Mouse (Mus musculus): ENCODE measurements around the gene Galnt10.

The Galnt10 gene

DNA sequence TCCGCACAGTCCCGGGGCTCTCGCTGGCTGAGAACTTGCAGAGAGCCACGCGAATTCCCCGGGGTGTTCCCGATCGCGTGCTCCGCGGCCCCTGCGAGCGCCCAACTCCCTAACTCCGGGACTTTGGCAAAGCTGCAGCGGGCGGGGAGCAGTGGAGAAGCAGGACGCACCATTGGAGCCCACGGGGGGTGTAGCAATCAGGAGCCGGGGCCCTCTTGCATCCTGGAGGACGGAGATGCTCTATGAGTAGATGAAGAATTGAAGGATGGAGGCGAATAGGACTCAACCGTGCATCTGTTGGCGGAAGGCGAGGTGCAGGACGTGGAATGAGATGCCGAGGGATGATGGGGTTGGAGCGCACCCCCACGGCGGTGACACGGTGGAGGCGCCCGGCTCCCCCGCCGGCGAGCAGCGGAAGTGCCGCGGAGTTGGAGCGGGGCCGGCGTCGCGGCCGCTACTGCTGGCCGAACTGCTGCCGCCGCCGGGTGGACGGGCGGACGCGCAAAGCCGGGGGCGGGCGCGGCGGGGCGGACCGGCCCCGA is at the start of gene Galnt10:
TSS of gene Galnt10 (plus strand) at position 425 of the 542 bp plus-strand sequence.
- DNase-seq (ENCODE audit: low read depth, low spot score) = peak; percentile 85
- Histone ChIP-seq H3K27me3 (ENCODE audit: control insufficient read depth, insufficient read depth, low read length, poor library complexity, severe bottlenecking) (no peaks in the 10 kb centered on the region), H3K36me3 (ENCODE audit: control insufficient read depth, insufficient read depth, low read length, poor library complexity, severe bottlenecking) (no peaks in the 10 kb centered on the region)

GRCm38 (mm10) chr11:57595899-57596298 is 49.3 kb upstream of the Galnt10 start:
- Histone ChIP-seq H3K27me3 (ENCODE audit: control insufficient read depth, insufficient read depth, low read length, poor library complexity, severe bottlenecking) (no peaks in the 10 kb centered on the region), H3K36me3 (ENCODE audit: control insufficient read depth, insufficient read depth, low read length, poor library complexity, severe bottlenecking) (no peaks in the 10 kb centered on the region; the same call in 1 of the 2 replicates)
- DNase-seq (ENCODE audit: low read depth, low spot score) = no peak

GRCm38 (mm10) chr11:57598161-57598560 is 47.1 kb upstream of the Galnt10 start:
- no peak for DNase-seq (ENCODE audit: low read depth, low spot score)
- H3K36me3 ChIP-seq (ENCODE audit: control insufficient read depth, insufficient read depth, low read length, poor library complexity, severe bottlenecking) = no peaks in the 10 kb centered on the region
- no peaks in the 10 kb centered on the region for H3K27me3 ChIP-seq (ENCODE audit: control insufficient read depth, insufficient read depth, low read length, poor library complexity, severe bottlenecking)

DNA sequence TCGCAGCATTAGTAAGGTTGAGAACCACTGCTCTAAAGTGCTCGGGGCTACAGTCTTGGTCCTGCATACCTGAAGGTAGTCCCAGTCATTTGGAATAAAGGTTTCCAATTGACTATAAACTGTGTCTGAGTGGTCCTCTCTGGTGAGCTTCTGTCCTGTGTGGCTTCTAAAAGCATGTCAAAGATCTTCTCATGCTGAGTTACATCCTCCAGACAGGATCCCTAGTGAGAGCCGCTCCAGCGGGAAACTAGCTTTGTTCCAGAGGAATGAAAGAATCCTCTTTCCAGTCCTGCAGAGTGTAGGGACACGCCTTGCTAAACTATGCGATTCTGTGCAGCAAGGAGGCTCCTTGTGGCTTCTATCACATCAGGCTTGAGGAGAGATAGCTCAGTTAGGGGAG is 45.9 kb upstream of the Galnt10 start:
- no peaks in the 10 kb centered on the region for H3K36me3 ChIP-seq (ENCODE audit: control insufficient read depth, insufficient read depth, low read length, poor library complexity, severe bottlenecking)
- DNase-seq (ENCODE audit: low read depth, low spot score) = no peak
- H3K27me3 ChIP-seq (ENCODE audit: control insufficient read depth, insufficient read depth, low read length, poor library complexity, severe bottlenecking) = no peaks in the 10 kb centered on the region

- DNase-seq (ENCODE audit: low read depth, low spot score) = no peak
- H3K36me3 ChIP-seq (ENCODE audit: control insufficient read depth, insufficient read depth, low read length, poor library complexity, severe bottlenecking) = no peaks in the 10 kb centered on the region
- H3K27me3 ChIP-seq (ENCODE audit: control insufficient read depth, insufficient read depth, low read length, poor library complexity, severe bottlenecking) = no peaks in the 10 kb centered on the region
Measured at GRCm38 (mm10) chr11:57600113-57600512, 45.1 kb upstream of the Galnt10 start.

- DNase-seq (ENCODE audit: low read depth, low spot score) = no peak
- H3K27me3 ChIP-seq (ENCODE audit: control insufficient read depth, insufficient read depth, low read length, poor library complexity, severe bottlenecking) = no peaks in the 10 kb centered on the region
- no peaks in the 10 kb centered on the region for H3K36me3 ChIP-seq (ENCODE audit: control insufficient read depth, insufficient read depth, low read length, poor library complexity, severe bottlenecking)
Measured at GRCm38 (mm10) chr11:57600621-57601121, 44.6 kb upstream of the Galnt10 start.

- H3K27me3 ChIP-seq (ENCODE audit: control insufficient read depth, insufficient read depth, low read length, poor library complexity, severe bottlenecking) = no peaks in the 10 kb centered on the region
Measured at GRCm38 (mm10) chr11:57601806-57602455, 43.3 kb upstream of the Galnt10 start.

DNA sequence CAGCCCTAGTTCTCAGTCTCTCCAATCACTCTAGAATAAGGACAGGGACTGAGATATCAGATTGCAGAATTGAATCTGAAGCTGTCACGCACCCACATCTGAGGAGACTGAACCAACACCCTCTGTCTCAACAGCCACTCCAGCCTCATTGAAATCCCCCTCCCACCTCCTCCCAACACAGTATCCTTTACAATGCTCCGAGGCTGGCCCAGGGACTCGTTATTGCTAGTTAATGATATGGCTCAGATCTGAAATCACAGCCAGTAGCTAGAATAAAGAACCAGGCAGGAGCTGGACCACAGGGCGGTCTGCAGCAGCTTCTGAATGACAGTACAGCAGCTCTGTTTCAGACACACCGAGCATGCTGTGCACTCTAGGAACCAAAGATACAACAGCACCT is 40.2 kb upstream of the Galnt10 start:
- no peaks in the 10 kb centered on the region for H3K27me3 ChIP-seq (ENCODE audit: control insufficient read depth, insufficient read depth, low read length, poor library complexity, severe bottlenecking)
- DNase-seq (ENCODE audit: low read depth, low spot score) = no peak
- H3K36me3 ChIP-seq (ENCODE audit: control insufficient read depth, insufficient read depth, low read length, poor library complexity, severe bottlenecking) = no peaks in the 10 kb centered on the region

More at GRCm38 (mm10) chr11:57601806-57602455, 43.3 kb upstream of the Galnt10 start:
- H3K36me3 ChIP-seq (ENCODE audit: control insufficient read depth, insufficient read depth, low read length, poor library complexity, severe bottlenecking) = no peaks in the 10 kb centered on the region
- DNase-seq (ENCODE audit: low read depth, low spot score) = peak; percentile 13

DNA sequence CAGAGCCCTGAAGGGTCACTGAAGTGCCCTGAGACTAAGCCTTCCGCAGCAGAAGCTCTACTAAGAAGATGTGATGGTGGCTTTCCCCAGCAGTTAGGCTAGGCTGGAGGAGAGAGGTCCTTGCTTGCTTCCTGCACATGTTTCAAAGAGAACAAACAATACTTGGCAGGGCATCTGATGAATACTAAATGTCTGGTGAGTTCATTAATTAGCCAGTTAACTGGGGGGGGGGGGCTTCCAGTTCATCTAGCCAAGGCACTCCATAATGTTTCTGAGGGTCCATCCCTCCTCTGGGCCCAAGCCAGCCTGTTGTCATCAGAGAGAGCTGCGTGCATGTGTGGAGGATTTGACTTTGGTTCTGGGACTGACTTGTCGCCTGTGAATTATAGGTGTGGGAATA is 39.6 kb upstream of the Galnt10 start:
- Histone ChIP-seq H3K36me3 (ENCODE audit: control insufficient read depth, insufficient read depth, low read length, poor library complexity, severe bottlenecking) (no peaks in the 10 kb centered on the region), H3K27me3 (ENCODE audit: control insufficient read depth, insufficient read depth, low read length, poor library complexity, severe bottlenecking) (no peaks in the 10 kb centered on the region)
- no peak for DNase-seq (ENCODE audit: low read depth, low spot score)

GRCm38 (mm10) chr11:57614502-57614901 is 30.7 kb upstream of the Galnt10 start:
- Histone ChIP-seq H3K27me3 (ENCODE audit: control insufficient read depth, insufficient read depth, low read length, poor library complexity, severe bottlenecking) (0 out of 2 replicates have a peak, but pooled peaks cover 1% of the 10 kb centered on the region), H3K36me3 (ENCODE audit: control insufficient read depth, insufficient read depth, low read length, poor library complexity, severe bottlenecking) (no peaks in the 10 kb centered on the region)
- no peak for DNase-seq (ENCODE audit: low read depth, low spot score)

- Histone ChIP-seq H3K36me3 (ENCODE audit: control insufficient read depth, insufficient read depth, low read length, poor library complexity, severe bottlenecking) (no peaks in the 10 kb centered on the region), H3K27me3 (ENCODE audit: control insufficient read depth, insufficient read depth, low read length, poor library complexity, severe bottlenecking) (0 out of 2 replicates have a peak, but pooled peaks cover 1% of the 10 kb centered on the region)
- DNase-seq (ENCODE audit: low read depth, low spot score) = no peak
Measured at GRCm38 (mm10) chr11:57615286-57615685, 30.0 kb upstream of the Galnt10 start.

- 0 out of 2 replicates have a peak, but pooled peaks cover 1% of the 10 kb centered on the region for H3K27me3 ChIP-seq (ENCODE audit: control insufficient read depth, insufficient read depth, low read length, poor library complexity, severe bottlenecking)
- no peaks in the 10 kb centered on the region for H3K36me3 ChIP-seq (ENCODE audit: control insufficient read depth, insufficient read depth, low read length, poor library complexity, severe bottlenecking)
- no peak for DNase-seq (ENCODE audit: low read depth, low spot score)
Measured at GRCm38 (mm10) chr11:57615871-57616270, 29.4 kb upstream of the Galnt10 start.

DNA sequence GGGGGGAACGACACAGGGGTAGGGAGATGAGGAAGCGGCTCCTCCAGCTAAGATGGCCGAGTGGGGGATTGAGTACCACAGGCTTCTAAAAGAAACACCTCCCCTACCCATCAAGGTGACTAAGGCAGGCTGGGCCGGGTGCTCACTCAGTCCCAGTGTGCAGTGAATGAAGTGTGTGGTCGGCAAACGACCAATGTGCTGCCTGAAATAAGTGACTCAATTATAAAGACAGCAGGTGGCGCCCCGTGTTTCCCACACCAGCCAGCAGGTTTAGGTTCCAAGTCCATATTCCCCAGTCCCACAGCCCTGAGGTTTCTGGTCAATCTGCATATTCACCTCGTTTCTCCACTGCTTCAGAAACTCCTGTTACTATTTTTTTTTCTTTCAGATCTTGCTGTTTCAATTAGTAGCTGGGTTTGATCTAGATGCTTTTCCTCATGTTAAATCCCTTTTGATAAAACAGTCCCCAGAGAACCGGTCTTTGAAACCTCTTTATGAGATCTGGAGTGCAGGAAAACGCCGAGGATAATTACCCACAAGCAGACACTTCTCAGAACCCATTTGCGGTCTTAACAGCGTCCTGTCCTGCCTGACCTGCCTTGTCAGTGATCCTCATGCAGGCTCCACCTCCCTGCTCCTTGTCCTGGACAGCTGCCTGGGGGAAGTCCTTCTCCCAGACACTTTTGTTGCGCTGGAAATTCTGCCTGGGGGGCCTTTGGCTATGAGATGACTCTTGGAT is 27.5 kb upstream of the Galnt10 start:
- no peaks in the 10 kb centered on the region for H3K36me3 ChIP-seq (ENCODE audit: control insufficient read depth, insufficient read depth, low read length, poor library complexity, severe bottlenecking)
- DNase-seq (ENCODE audit: low read depth, low spot score) = peak; percentile 73

GRCm38 (mm10) chr11:57621472-57621871 is 23.8 kb upstream of the Galnt10 start:
- Histone ChIP-seq H3K27me3 (ENCODE audit: control insufficient read depth, insufficient read depth, low read length, poor library complexity, severe bottlenecking) (no peaks in the 10 kb centered on the region), H3K36me3 (ENCODE audit: control insufficient read depth, insufficient read depth, low read length, poor library complexity, severe bottlenecking) (no peaks in the 10 kb centered on the region)

More for the DNA sequence above, 27.5 kb upstream of the Galnt10 start:
- 0 out of 2 replicates have a peak, but pooled peaks cover 1% of the 10 kb centered on the region for H3K27me3 ChIP-seq (ENCODE audit: control insufficient read depth, insufficient read depth, low read length, poor library complexity, severe bottlenecking)

DNA sequence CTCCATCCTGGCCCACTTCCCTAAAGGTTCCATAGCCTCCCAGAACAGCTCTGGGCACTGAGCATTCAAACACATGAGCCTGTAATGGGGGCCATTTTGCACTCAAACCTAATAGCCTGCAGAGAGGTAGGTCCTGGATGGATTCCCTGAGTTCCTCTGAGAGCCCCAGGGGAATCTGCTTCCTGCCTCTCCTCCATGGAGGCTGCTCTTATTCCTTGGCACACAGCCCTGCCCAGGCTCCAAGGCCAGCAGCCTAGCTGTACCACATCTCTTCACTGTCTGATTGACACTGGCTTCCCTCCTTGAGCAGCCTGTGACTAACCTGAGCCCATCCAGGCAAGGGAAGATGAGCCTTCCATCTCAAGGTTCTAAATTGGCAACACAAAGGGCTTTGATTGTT is 23.4 kb upstream of the Galnt10 start:
- no peaks in the 10 kb centered on the region for H3K27me3 ChIP-seq (ENCODE audit: control insufficient read depth, insufficient read depth, low read length, poor library complexity, severe bottlenecking)
- no peaks in the 10 kb centered on the region for H3K36me3 ChIP-seq (ENCODE audit: control insufficient read depth, insufficient read depth, low read length, poor library complexity, severe bottlenecking)
- no peak for DNase-seq (ENCODE audit: low read depth, low spot score)

More at GRCm38 (mm10) chr11:57621472-57621871, 23.8 kb upstream of the Galnt10 start:
- no peak for DNase-seq (ENCODE audit: low read depth, low spot score)

Measured in splenic B cell, adult 2 months (primary cell).